Mouse (Mus musculus) heart, embryonic 11.5 days (tissue): ENCODE data around the gene Urod. TPM values are rescaled to one million over a fixed set of nuclear protein-coding genes. Genes with fewer than 3 reads are reported as not detected.
A peak's percentile ranks its signal among the peaks of the same experiment; 100 is the strongest.

Experiments
- ATAC-seq: fragments of 200-750 bp; cut with Nextera tagmentation; replicated peaks from 2 replicates; pipeline ENCODE4 v1.8.0; 2017; ENCODE audit warnings: moderate library complexity; ENCODE audit not compliant: insufficient number of reproducible peaks, low FRiP score, low TSS enrichment
- H3K27ac ChIP-seq: fragments of 300-500 bp; sonication (generic); 2 replicates; pipeline ENCODE4 v1.5.1; 2014; ENCODE audit warnings: mild to moderate bottlenecking, low read depth, low read length
- H3K27me3 ChIP-seq: fragments of 300-500 bp; sonication (generic); 2 replicates; pipeline ENCODE4 v1.6.1; 2014; ENCODE audit warnings: mild to moderate bottlenecking, low read length, mixed read lengths; ENCODE audit not compliant: control insufficient read depth, insufficient read depth
- H3K36me3 ChIP-seq: fragments of 300-500 bp; sonication (generic); 2 replicates; pipeline ENCODE4 v1.6.1; 2014; ENCODE audit warnings: mild to moderate bottlenecking, low read length, moderate library complexity, mixed read lengths; ENCODE audit not compliant: control insufficient read depth, insufficient read depth
- H3K4me1 ChIP-seq: fragments of 300-500 bp; sonication (generic); 2 replicates; pipeline ENCODE4 v1.6.1; 2014; ENCODE audit warnings: low read length; ENCODE audit not compliant: control insufficient read depth, insufficient read depth
- H3K4me2 ChIP-seq: fragments of 300-500 bp; sonication (generic); 2 replicates; pipeline ENCODE4 v1.6.1; 2014; ENCODE audit warnings: mild to moderate bottlenecking, moderate library complexity
- H3K4me3 ChIP-seq: fragments of 300-500 bp; sonication (generic); 2 replicates; pipeline ENCODE4 v1.5.1; 2014; ENCODE audit warnings: low read depth, low read length
- H3K9ac ChIP-seq: fragments of 300-500 bp; sonication (generic); 2 replicates; pipeline ENCODE4 v1.6.1; 2014; ENCODE audit warnings: mild to moderate bottlenecking, low read depth, low read length, moderate library complexity
- H3K9me3 ChIP-seq: fragments of 300-500 bp; sonication (generic); replicated peaks from 2 replicates; pipeline ENCODE4 v1.6.1; 2016; ENCODE audit warnings: low read length; ENCODE audit not compliant: control insufficient read depth
- WGBS: fragments of 180-500 bp; shearing (Covaris S2); extraction: QIAGEN DNeasy Blood & Tissue Kit; methylation state at CpG from one replicate; pipeline ENCODE4 v1.1.7; 2014; ENCODE audit not compliant: insufficient replicate concordance; 5-methylcytosine and 5-hydroxymethylcytosine counted together
- polyA plus RNA-seq: library from polyadenylated mRNA; unstranded; fragments of >200 nt; fragmentation: Nextera tagmentation; extraction: Ambion mirVana; gene quantifications from 2 replicates; pipeline ENCODE4 v1.2.1, GENCODE M21; 2014

Urod gene
- 123 and 140 TPM in 2 replicates for polyA plus RNA-seq

GRCm38 (mm10) chr4:116993672-116994621 lies at the start of gene Urod:
Gene Urod (minus strand): TSS chr4:116994413.
- ATAC-seq: peak; percentile 91
- H3K36me3 ChIP-seq: no peaks in the 10 kb centered on the region
- no peaks in the 10 kb centered on the region for H3K9me3 ChIP-seq
- peak within 1 kb of the TSS; percentile 76 for H3K27ac ChIP-seq
- no peaks in the 10 kb centered on the region for H3K27me3 ChIP-seq
- peaks cover 12% of the 10 kb centered on the region; the same call in 1 of the 2 replicates for H3K4me1 ChIP-seq
- H3K9ac ChIP-seq: peak within 1 kb of the TSS; percentile 73
- peak within 1 kb of the TSS; percentile 81 for H3K4me3 ChIP-seq
- under 1% methylated on average over 38 of the region's 38 CpGs for WGBS
- H3K4me2 ChIP-seq: peak within 1 kb of the TSS; percentile 85

GRCm38 (mm10) chr4:117041283-117041721 lies 47.1 kb upstream of the Urod start:
- Histone ChIP-seq H3K9ac (no peak overlapping the region), H3K27ac (no peak overlapping the region), H3K4me1 (no peaks in the 10 kb centered on the region), H3K4me3 (no peak overlapping the region), H3K36me3 (no peaks in the 10 kb centered on the region), H3K9me3 (no peaks in the 10 kb centered on the region), H3K4me2 (no peak overlapping the region), H3K27me3 (no peaks in the 10 kb centered on the region)
- 53% methylated on average over 4 of the region's 4 CpGs for WGBS
- ATAC-seq: no peak

- Histone ChIP-seq H3K4me1 (no peaks in the 10 kb centered on the region), H3K9ac (no peak overlapping the region; the same call in 1 of the 2 replicates), H3K36me3 (no peaks in the 10 kb centered on the region), H3K9me3 (no peaks in the 10 kb centered on the region), H3K4me3 (no peak overlapping the region), H3K4me2 (no peak overlapping the region), H3K27ac (no peak overlapping the region), H3K27me3 (no peaks in the 10 kb centered on the region)
- WGBS: 67% methylated on average over 1 of the region's 1 CpGs
- ATAC-seq: no peak
Observed at GRCm38 (mm10) chr4:117040791-117041190, 46.6 kb upstream of the Urod start.

- Histone ChIP-seq H3K27me3 (no peaks in the 10 kb centered on the region), H3K36me3 (no peaks in the 10 kb centered on the region), H3K9me3 (no peaks in the 10 kb centered on the region), H3K4me2 (no peak overlapping the region), H3K4me1 (no peaks in the 10 kb centered on the region), H3K27ac (no peak overlapping the region), H3K4me3 (no peak overlapping the region), H3K9ac (no peak overlapping the region)
- ATAC-seq: no peak
- WGBS: 68% methylated on average over 9 of the region's 9 CpGs
Observed at GRCm38 (mm10) chr4:117039925-117040687, 45.9 kb upstream of the Urod start.

GRCm38 (mm10) chr4:117031105-117031504 lies 36.9 kb upstream of the Urod start:
- Histone ChIP-seq H3K4me2 (no peak overlapping the region), H3K4me3 (no peak overlapping the region), H3K9ac (no peak overlapping the region), H3K9me3 (no peaks in the 10 kb centered on the region), H3K4me1 (no peaks in the 10 kb centered on the region), H3K36me3 (peaks cover 8% of the 10 kb centered on the region), H3K27me3 (no peaks in the 10 kb centered on the region), H3K27ac (no peak overlapping the region)
- ATAC-seq: no peak
- 88% methylated on average over 1 of the region's 1 CpGs for WGBS

GRCm38 (mm10) chr4:117023469-117023868 lies 29.3 kb upstream of the Urod start:
- 95% methylated on average over 4 of the region's 4 CpGs for WGBS
- no peak for ATAC-seq

GRCm38 (mm10) chr4:117019206-117020134 lies 25.3 kb upstream of the Urod start, which contains the start of gene Eif2b3:
Gene Eif2b3 (plus strand): TSS chr4:117019402.
- peak; percentile 91 for ATAC-seq
- Histone ChIP-seq H3K4me2 (peak within 1 kb of the TSS; percentile 78), H3K9ac (peak within 1 kb of the TSS; percentile 91), H3K4me1 (peaks cover 6% of the 10 kb centered on the region; the same call in 1 of the 2 replicates), H3K36me3 (peaks cover 8% of the 10 kb centered on the region; the same call in 1 of the 2 replicates), H3K27ac (0 out of 2 replicates have a peak within 1 kb of the TSS, but pooled peaks have one; percentile 35), H3K4me3 (peak within 1 kb of the TSS; percentile 90), H3K9me3 (no peaks in the 10 kb centered on the region), H3K27me3 (no peaks in the 10 kb centered on the region)
- under 1% methylated on average over 61 of the region's 61 CpGs for WGBS

More at GRCm38 (mm10) chr4:117023469-117023868, 29.3 kb upstream of the Urod start:
- Histone ChIP-seq H3K36me3 (peaks cover 13% of the 10 kb centered on the region), H3K9ac (no peak overlapping the region), H3K4me3 (no peak overlapping the region), H3K4me1 (peaks cover 6% of the 10 kb centered on the region; the same call in 1 of the 2 replicates), H3K27me3 (no peaks in the 10 kb centered on the region), H3K27ac (no peak overlapping the region), H3K9me3 (no peaks in the 10 kb centered on the region), H3K4me2 (no peak overlapping the region)
